Mouse (Mus musculus) spleen, postnatal 0 days (tissue): Measurements from ENCODE around the gene Agpat3. TPM values are rescaled to one million over a fixed set of nuclear protein-coding genes. Genes with fewer than 3 reads are reported as not detected.

Experiments
- polyA plus RNA-seq: library from polyadenylated mRNA; unstranded; fragments of >200 nt; fragmentation: Nextera tagmentation; extraction: Ambion mirVana; gene quantifications from 2 replicates; pipeline ENCODE4 v1.2.1, GENCODE M21; 2015

Agpat3 gene
- 26.4 and 34.3 TPM in 2 replicates for polyA plus RNA-seq

GRCm38 (mm10) chr10:78351887-78352665, at the start of gene Agpat3:
TSS of gene Agpat3 (minus strand) at chr10:78352489.

GRCm38 (mm10) chr10:78244438-78245224, 107.7 kb downstream of the Agpat3 start, which contains the start of gene Trappc10:
TSS of gene Trappc10 (minus strand) at chr10:78244641.

Other genes with a start within 250 kb of the Agpat3 start
- gene D10Jhu81e, start 182.7 kb downstream of the Agpat3 start, polyA plus RNA-seq: 17.7 and 18.9 TPM in 2 replicates
- 12.1 and 12.7 TPM in 2 replicates for gene Pwp2, start 167.3 kb downstream of the Agpat3 start, polyA plus RNA-seq
- gene Trappc10, start 107.8 kb downstream of the Agpat3 start, polyA plus RNA-seq: 28.1 and 30.4 TPM in 2 replicates
- 145 and 146 TPM in 2 replicates for gene Rrp1, start 60.6 kb upstream of the Agpat3 start, polyA plus RNA-seq
- gene Cstb, start 73.2 kb upstream of the Agpat3 start, polyA plus RNA-seq: 121 and 142 TPM in 2 replicates
- gene Pdxk, start 112.5 kb upstream of the Agpat3 start, polyA plus RNA-seq: 5.6 and 7.4 TPM in 2 replicates
- gene Olfr1358, start 164.9 kb upstream of the Agpat3 start, polyA plus RNA-seq: not detected in 2 replicates
- 27.4 and 32.7 TPM in 2 replicates for gene Ilvbl, start 221.9 kb upstream of the Agpat3 start, polyA plus RNA-seq
- 4.2 and 5.5 TPM in 2 replicates for gene Syde1, start 239.5 kb upstream of the Agpat3 start, polyA plus RNA-seq